Mouse (Mus musculus) embryonic fibroblast, embryonic 13.5 days (primary cell): ENCODE measurements around the gene Bap1.

ENCODE experiments used
- CTCF ChIP-seq: IDR thresholded peaks from 2 replicates; pipeline ENCODE4 v1.5.1; 2011; ENCODE audit warnings: mild to moderate bottlenecking, control low read depth, low read length, moderate library complexity, borderline replicate concordance; ENCODE audit not compliant: insufficient read depth
- POLR2A ChIP-seq: IDR thresholded peaks from 2 replicates; pipeline ENCODE4 v1.6.1; 2011; ENCODE audit warnings: low read depth, mild to moderate bottlenecking, control low read depth, low read length, moderate library complexity

DNA sequence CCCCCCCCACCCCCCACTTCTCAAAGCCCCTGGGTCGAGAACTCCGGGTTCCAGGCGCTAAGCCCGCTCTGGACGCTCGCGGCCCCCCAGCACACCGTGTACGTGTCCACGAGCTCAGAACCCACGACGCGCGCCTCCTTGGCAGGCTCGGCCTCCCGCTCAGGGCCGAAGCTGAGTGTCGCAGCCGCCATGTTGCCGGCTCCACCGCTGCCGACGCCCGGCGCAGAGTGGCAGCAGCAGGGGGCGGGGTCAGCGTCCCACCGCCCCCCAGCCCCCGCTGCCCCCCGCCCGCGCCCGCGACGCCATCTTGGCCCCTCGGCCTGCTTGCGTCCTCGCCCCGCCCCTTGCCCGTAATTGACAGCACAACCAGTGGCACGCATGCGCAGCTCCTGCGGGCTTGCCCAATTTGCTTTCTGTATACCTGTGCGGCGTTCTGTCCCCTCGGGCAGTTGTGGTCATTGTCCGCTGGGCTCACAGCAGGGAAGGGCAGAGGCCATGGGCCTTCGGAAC is 44.7 kb upstream of the Bap1 start:
- TF ChIP-seq CTCF: no peak
- peak; percentile 86 for TF ChIP-seq POLR2A
